ENCODE assay signal across 7 mouse cellular contexts in the genomic region with DNA sequence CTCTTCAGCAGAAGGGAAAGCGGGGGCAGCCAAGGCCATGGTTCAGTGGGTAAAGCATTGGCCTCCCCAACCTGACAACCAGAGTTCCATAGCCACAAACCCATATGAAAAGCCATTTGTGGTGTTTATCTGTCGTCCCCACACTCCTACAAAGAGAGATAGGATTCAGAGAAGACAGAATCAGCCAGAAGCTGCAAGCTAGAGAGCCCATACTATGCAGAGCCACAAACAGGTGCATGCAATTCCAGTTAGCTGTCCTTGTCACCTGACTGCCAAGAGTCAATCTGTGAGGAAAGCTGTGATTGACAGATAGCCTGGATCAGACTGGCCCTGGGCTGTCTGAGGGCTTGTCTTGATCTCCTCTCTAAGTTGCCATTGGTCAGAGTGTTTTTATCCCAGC. TPM values are rescaled to one million over a fixed set of nuclear protein-coding genes. Genes with fewer than 3 reads are reported as not detected.
DNase-seq lines count a peak whose midpoint lies in the region; ATAC-seq and TF ChIP-seq lines count a peak whose summit lies in the region.
"Not testable (repeated sequence)": the region's sequence is repeated elsewhere in the genome, so short reads cannot be mapped to it uniquely, and the experiment has no call there.

No protein-coding gene starts in this region.

- 0 out of 2 replicates have a peak, but pooled peaks have one; percentile 29 for ATAC-seq in common myeloid progenitor, adult 5-6 weeks (replicated peaks; ENCODE audit: low read depth, poor library complexity, severe bottlenecking)
- ATAC-seq in liver, embryonic 11.5 days (replicated peaks; ENCODE audit: low FRiP score): peak; percentile 52; the same call in 1 of the 2 replicates
- ATAC-seq in liver, embryonic 12.5 days: peak; percentile 48; the same call in 1 of the 2 replicates
- ATAC-seq in liver, embryonic 13.5 days (ENCODE audit: low read depth): peak; percentile 43
- ATAC-seq in liver, embryonic 14.5 days (ENCODE audit: insufficient read depth): peak; percentile 35; the same call in 1 of the 2 replicates
- ATAC-seq in megakaryocyte progenitor cell, adult 5-6 weeks (replicated peaks; ENCODE audit: poor library complexity): peak; percentile 56
- ATAC-seq in megakaryocyte-erythroid progenitor cell, adult 5-6 weeks (replicated peaks; ENCODE audit: low FRiP score, low TSS enrichment, poor library complexity, severe bottlenecking): peak; percentile 54

- not testable (repeated sequence) for H3K27ac ChIP-seq in liver, embryonic 11.5 days (ENCODE audit: low read depth, low read length); liver, embryonic 12.5 days; liver, embryonic 13.5 days; liver, embryonic 14.5 days

- H3K4me1 ChIP-seq in liver, embryonic 11.5 days (replicated peaks; ENCODE audit: control insufficient read depth, insufficient read depth, low read length): not testable (repeated sequence)
- H3K4me1 ChIP-seq in liver, embryonic 12.5 days: peaks cover 43% of the 10 kb centered on the region
- peaks cover 33% of the 10 kb centered on the region for H3K4me1 ChIP-seq in liver, embryonic 13.5 days (replicated peaks)
- H3K4me1 ChIP-seq in liver, embryonic 14.5 days (replicated peaks; ENCODE audit: control insufficient read depth in 2 of 2, insufficient read depth in 2 of 2, low read length in 1 of 2): peaks cover 7 to 20% of the 10 kb centered on the region in 2 experiments

- 66% methylated on average over 2 of the region's 2 CpGs for WGBS in liver, embryonic 11.5 days
- WGBS in liver, embryonic 12.5 days (ENCODE audit: insufficient replicate concordance): 53% methylated on average over 2 of the region's 2 CpGs
- 47% methylated on average over 2 of the region's 2 CpGs for WGBS in liver, embryonic 13.5 days (ENCODE audit: insufficient replicate concordance)
- 27% methylated on average over 2 of the region's 2 CpGs for WGBS in liver, embryonic 14.5 days (ENCODE audit: insufficient replicate concordance)

- H3K36me3 ChIP-seq in liver, embryonic 11.5 days (ENCODE audit: control insufficient read depth, insufficient read depth, low read length): peaks cover 12% of the 10 kb centered on the region
- peaks cover 82% of the 10 kb centered on the region for H3K36me3 ChIP-seq in liver, embryonic 12.5 days
- peaks cover 64% of the 10 kb centered on the region for H3K36me3 ChIP-seq in liver, embryonic 13.5 days
- not testable (repeated sequence) for H3K36me3 ChIP-seq in liver, embryonic 14.5 days (replicated peaks; ENCODE audit: control insufficient read depth, insufficient read depth, low read depth)

- TF ChIP-seq CTCF in liver, embryonic 14.5 days (IDR thresholded peaks at IDR 0.05; ENCODE audit: low read depth): not testable (repeated sequence)

- TF ChIP-seq EP300 in liver, embryonic 14.5 days (IDR thresholded peaks at IDR 0.05; ENCODE audit: low read depth): not testable (repeated sequence)

- not testable (repeated sequence) for DNase-seq in liver, embryonic 11.5 days (ENCODE audit: low spot score); liver, embryonic 13.5 days; liver, embryonic 14.5 days (ENCODE audit: low read depth in 3 of 3, low spot score in 3 of 3)

- H3K9me3 ChIP-seq in liver, embryonic 11.5 days (ENCODE audit: control insufficient read depth, low read length); liver, embryonic 12.5 days (replicated peaks); liver, embryonic 13.5 days (replicated peaks); liver, embryonic 14.5 days (ENCODE audit: control insufficient read depth, low read length): not testable (repeated sequence)

- H3K27me3 ChIP-seq in liver, embryonic 11.5 days (replicated peaks; ENCODE audit: control insufficient read depth, insufficient read depth, low read length); liver, embryonic 12.5 days (replicated peaks); liver, embryonic 13.5 days; liver, embryonic 14.5 days (ENCODE audit: control insufficient read depth, insufficient read depth, low read length): not testable (repeated sequence)

- H3K9ac ChIP-seq in liver, embryonic 11.5 days (ENCODE audit: low read depth, low read length); liver, embryonic 12.5 days; liver, embryonic 13.5 days; liver, embryonic 14.5 days (replicated peaks): not testable (repeated sequence)

- not testable (repeated sequence) for H3K4me3 ChIP-seq in liver, embryonic 11.5 days (ENCODE audit: low read depth, low read length); liver, embryonic 12.5 days; liver, embryonic 13.5 days (replicated peaks); liver, embryonic 14.5 days (ENCODE audit: insufficient read depth in 1 of 2, low read depth in 2 of 2, low read length in 2 of 2)

- not testable (repeated sequence) for H3K4me2 ChIP-seq in liver, embryonic 11.5 days; liver, embryonic 12.5 days; liver, embryonic 13.5 days; liver, embryonic 14.5 days (ENCODE audit: low read depth)

RNA-seq across cellular contexts. Expression of a gene that starts 46.9 kb away (rescaled TPM):
- total RNA-seq in common myeloid progenitor, adult 5-6 weeks (2017): 137 and 155 TPM in 2 replicates
- 86.9 and 97.8 TPM in 2 replicates for polyA plus RNA-seq in liver, embryonic 11.5 days (2014; fragmentation: Nextera tagmentation; extraction: Ambion mirVana)
- polyA plus RNA-seq in liver, embryonic 12.5 days (2016; fragmentation: Nextera tagmentation; extraction: Ambion mirVana): 60.2 and 61.1 TPM in 2 replicates
- polyA plus RNA-seq in liver, embryonic 13.5 days (2015; fragmentation: Nextera tagmentation; extraction: Ambion mirVana): 52.1 and 55.8 TPM in 2 replicates
- polyA plus RNA-seq in liver, embryonic 14.5 days (2012; rRNA removed): 41.9 and 57.2 TPM in 2 replicates
- 46.5 and 48.2 TPM in 2 replicates for polyA plus RNA-seq in liver, embryonic 14.5 days (2014; fragmentation: Nextera tagmentation; extraction: Ambion mirVana)
- total RNA-seq in megakaryocyte progenitor cell, adult 5-6 weeks (2015): 107 and 116 TPM in 2 replicates
- 153 and 165 TPM in 2 replicates for total RNA-seq in megakaryocyte progenitor cell, adult 5-6 weeks (2017)
- 147 and 161 TPM in 2 replicates for total RNA-seq in megakaryocyte-erythroid progenitor cell, adult 5-6 weeks (2014; fragmentation: Nextera tagmentation)
- 129 and 139 TPM in 2 replicates for total RNA-seq in megakaryocyte-erythroid progenitor cell, adult 5-6 weeks (2017)

RNA-seq across cellular contexts. Expression of a gene that starts 47.0 kb away (rescaled TPM):
- total RNA-seq in common myeloid progenitor, adult 5-6 weeks (2017): 40.1 and 64.0 TPM in 2 replicates
- 73.3 and 77.0 TPM in 2 replicates for polyA plus RNA-seq in liver, embryonic 11.5 days (2014; fragmentation: Nextera tagmentation; extraction: Ambion mirVana)
- 60.1 and 62.8 TPM in 2 replicates for polyA plus RNA-seq in liver, embryonic 12.5 days (2016; fragmentation: Nextera tagmentation; extraction: Ambion mirVana)
- polyA plus RNA-seq in liver, embryonic 13.5 days (2015; fragmentation: Nextera tagmentation; extraction: Ambion mirVana): 57.4 and 61.4 TPM in 2 replicates
- 16.0 and 23.9 TPM in 2 replicates for polyA plus RNA-seq in liver, embryonic 14.5 days (2012; rRNA removed)
- polyA plus RNA-seq in liver, embryonic 14.5 days (2014; fragmentation: Nextera tagmentation; extraction: Ambion mirVana): 47.1 and 51.6 TPM in 2 replicates
- total RNA-seq in megakaryocyte progenitor cell, adult 5-6 weeks (2015): 24.9 and 25.4 TPM in 2 replicates
- total RNA-seq in megakaryocyte progenitor cell, adult 5-6 weeks (2017): 62.8 and 66.7 TPM in 2 replicates
- total RNA-seq in megakaryocyte-erythroid progenitor cell, adult 5-6 weeks (2014; fragmentation: Nextera tagmentation): 22.9 and 30.6 TPM in 2 replicates
- 44.1 and 47.5 TPM in 2 replicates for total RNA-seq in megakaryocyte-erythroid progenitor cell, adult 5-6 weeks (2017)

RNA-seq across cellular contexts. Expression of a gene that starts 47.2 kb away (rescaled TPM):
- 32.7 and 33.5 TPM in 2 replicates for total RNA-seq in common myeloid progenitor, adult 5-6 weeks (2017)
- 19.0 and 20.2 TPM in 2 replicates for polyA plus RNA-seq in liver, embryonic 11.5 days (2014; fragmentation: Nextera tagmentation; extraction: Ambion mirVana)
- polyA plus RNA-seq in liver, embryonic 12.5 days (2016; fragmentation: Nextera tagmentation; extraction: Ambion mirVana): 13.5 and 13.8 TPM in 2 replicates
- polyA plus RNA-seq in liver, embryonic 13.5 days (2015; fragmentation: Nextera tagmentation; extraction: Ambion mirVana): 6.8 and 7.3 TPM in 2 replicates
- polyA plus RNA-seq in liver, embryonic 14.5 days (2012; rRNA removed): 5.9 and 6.4 TPM in 2 replicates
- polyA plus RNA-seq in liver, embryonic 14.5 days (2014; fragmentation: Nextera tagmentation; extraction: Ambion mirVana): 5.8 and 7.0 TPM in 2 replicates
- 29.4 and 30.4 TPM in 2 replicates for total RNA-seq in megakaryocyte progenitor cell, adult 5-6 weeks (2015)
- total RNA-seq in megakaryocyte progenitor cell, adult 5-6 weeks (2017): 37.6 and 48.7 TPM in 2 replicates
- 32.9 and 33.2 TPM in 2 replicates for total RNA-seq in megakaryocyte-erythroid progenitor cell, adult 5-6 weeks (2014; fragmentation: Nextera tagmentation)
- total RNA-seq in megakaryocyte-erythroid progenitor cell, adult 5-6 weeks (2017): 17.6 and 20.4 TPM in 2 replicates

RNA-seq across cellular contexts. Expression of a gene that starts 51.3 kb away (rescaled TPM):
- 10.7 and 18.6 TPM in 2 replicates for total RNA-seq in common myeloid progenitor, adult 5-6 weeks (2017)
- polyA plus RNA-seq in liver, embryonic 11.5 days (2014; fragmentation: Nextera tagmentation; extraction: Ambion mirVana): 5.8 and 6.9 TPM in 2 replicates
- 6.8 and 6.9 TPM in 2 replicates for polyA plus RNA-seq in liver, embryonic 12.5 days (2016; fragmentation: Nextera tagmentation; extraction: Ambion mirVana)
- 4.3 and 4.4 TPM in 2 replicates for polyA plus RNA-seq in liver, embryonic 13.5 days (2015; fragmentation: Nextera tagmentation; extraction: Ambion mirVana)
- polyA plus RNA-seq in liver, embryonic 14.5 days (2012; rRNA removed): 2.8 and 3.1 TPM in 2 replicates
- polyA plus RNA-seq in liver, embryonic 14.5 days (2014; fragmentation: Nextera tagmentation; extraction: Ambion mirVana): 1.9 and 2.8 TPM in 2 replicates
- total RNA-seq in megakaryocyte progenitor cell, adult 5-6 weeks (2015): 6.3 and 8.0 TPM in 2 replicates
- 11.1 and 11.7 TPM in 2 replicates for total RNA-seq in megakaryocyte progenitor cell, adult 5-6 weeks (2017)
- total RNA-seq in megakaryocyte-erythroid progenitor cell, adult 5-6 weeks (2014; fragmentation: Nextera tagmentation): 6.4 and 7.4 TPM in 2 replicates
- total RNA-seq in megakaryocyte-erythroid progenitor cell, adult 5-6 weeks (2017): 8.1 and 13.8 TPM in 2 replicates
